Mouse (Mus musculus) midbrain, embryonic 16.5 days (tissue): ENCODE measurements at regions not wholly inside any gene's neighbourhood (a gene's known extent, or its start where the extent isn't known, plus 50 kb on each side); places are given as distances from the start of the nearest gene placed in this dataset.

ENCODE experiments used
- ATAC-seq: fragments of 200-750 bp; cut with Nextera tagmentation; 2 replicates; pipeline ENCODE4 v1.8.0; 2017; ENCODE audit warnings: moderate TSS enrichment
- H3K27ac ChIP-seq: fragments of 300-500 bp; sonication (generic); 2 replicates; pipeline ENCODE4 v1.5.1; 2014; ENCODE audit warnings: mild to moderate bottlenecking, low read length, mixed read lengths
- H3K27me3 ChIP-seq: fragments of 300-500 bp; sonication (generic); 2 replicates; pipeline ENCODE4 v1.6.1; 2014; ENCODE audit warnings: low read depth, low read length, mixed read lengths; ENCODE audit not compliant: control insufficient read depth, insufficient read depth
- H3K36me3 ChIP-seq: fragments of 300-500 bp; sonication (generic); 2 replicates; pipeline ENCODE4 v1.6.1; 2014; ENCODE audit warnings: mild to moderate bottlenecking, low read length, moderate library complexity, mixed read lengths; ENCODE audit not compliant: control insufficient read depth, insufficient read depth
- H3K4me1 ChIP-seq: fragments of 300-500 bp; sonication (generic); 2 replicates; pipeline ENCODE4 v1.6.1; 2014; ENCODE audit warnings: mild to moderate bottlenecking, low read length, mixed read lengths; ENCODE audit not compliant: control insufficient read depth, insufficient read depth
- H3K4me2 ChIP-seq: fragments of 300-500 bp; sonication (generic); 2 replicates; pipeline ENCODE4 v1.6.1; 2014; ENCODE audit warnings: mild to moderate bottlenecking, low read length, mixed read lengths
- H3K4me3 ChIP-seq: fragments of 300-500 bp; sonication (generic); 2 replicates; pipeline ENCODE4 v1.5.1; 2014; ENCODE audit warnings: low read depth, mild to moderate bottlenecking, low read length, moderate library complexity, mixed read lengths
- H3K9ac ChIP-seq: fragments of 300-500 bp; sonication (generic); 2 replicates; pipeline ENCODE4 v1.6.1; 2014; ENCODE audit warnings: low read depth, low read length, mixed read lengths
- H3K9me3 ChIP-seq: fragments of 300-500 bp; sonication (generic); replicated peaks from 2 replicates; pipeline ENCODE4 v1.6.1; 2014; ENCODE audit warnings: mild to moderate bottlenecking, low read length, mixed read lengths; ENCODE audit not compliant: control insufficient read depth, poor library complexity, severe bottlenecking
- WGBS: fragments of 180-500 bp; shearing (Covaris S2); extraction: QIAGEN DNeasy Blood & Tissue Kit; methylation state at CpG from one replicate; pipeline ENCODE4 v1.1.7; 2014; 5-methylcytosine and 5-hydroxymethylcytosine counted together

DNA sequence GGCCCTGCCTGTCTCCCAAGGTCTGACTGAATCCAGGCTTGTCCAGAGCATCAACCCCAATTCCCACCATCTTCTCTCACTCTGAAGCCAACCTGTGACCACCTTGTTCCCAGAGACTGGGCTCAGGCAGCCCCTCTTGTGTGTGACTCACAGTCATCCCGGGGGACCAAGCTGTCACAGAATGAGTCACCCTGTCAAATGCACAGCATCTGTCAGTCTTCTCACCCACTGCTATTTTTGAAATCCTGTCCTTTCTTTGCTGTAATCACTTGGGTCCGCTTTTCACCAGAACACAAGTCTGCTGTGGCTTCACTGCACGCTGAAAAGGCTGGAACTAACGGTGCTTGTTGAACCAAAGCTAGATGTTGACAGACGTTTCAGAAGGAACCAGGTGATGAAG, 63.3 kb upstream of the Lrpap1 start:
- Histone ChIP-seq H3K27ac (no peak overlapping the region), H3K9ac (no peak overlapping the region), H3K36me3 (no peaks in the 10 kb centered on the region), H3K4me1 (no peaks in the 10 kb centered on the region), H3K4me2 (no peak overlapping the region), H3K4me3 (no peak overlapping the region), H3K27me3 (no peaks in the 10 kb centered on the region), H3K9me3 (no peaks in the 10 kb centered on the region)
- ATAC-seq = no peak
- WGBS = 80% methylated on average over 5 of the region's 5 CpGs

DNA sequence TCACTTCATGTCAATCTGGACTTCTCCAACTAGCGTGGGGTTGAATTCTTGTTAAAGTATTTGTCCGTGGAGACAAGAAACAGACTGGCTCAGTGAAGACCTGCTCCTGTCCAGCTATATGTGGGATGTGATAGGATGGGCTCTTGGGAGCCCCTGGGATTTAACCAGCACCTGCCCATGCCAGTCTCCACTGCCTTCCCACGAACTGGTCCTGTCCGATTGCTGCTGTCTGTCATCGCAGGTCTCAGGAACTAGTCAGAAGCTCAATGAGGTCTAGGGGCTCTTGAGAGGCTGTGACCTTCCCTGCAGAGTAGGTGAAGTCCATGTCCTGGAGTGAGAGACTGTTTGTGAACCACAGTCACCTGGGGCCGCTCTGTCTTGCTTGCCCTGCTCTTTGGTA, 62.8 kb upstream of the Lrpap1 start:
- no peak overlapping the region for H3K4me2 ChIP-seq
- 90% methylated on average over 6 of the region's 6 CpGs for WGBS
- no peaks in the 10 kb centered on the region for H3K9me3 ChIP-seq
- no peak overlapping the region for H3K4me3 ChIP-seq
- ATAC-seq = no peak
- no peaks in the 10 kb centered on the region for H3K27me3 ChIP-seq
- no peaks in the 10 kb centered on the region for H3K4me1 ChIP-seq
- H3K27ac ChIP-seq = no peak overlapping the region
- H3K36me3 ChIP-seq = no peaks in the 10 kb centered on the region
- no peak overlapping the region for H3K9ac ChIP-seq

DNA sequence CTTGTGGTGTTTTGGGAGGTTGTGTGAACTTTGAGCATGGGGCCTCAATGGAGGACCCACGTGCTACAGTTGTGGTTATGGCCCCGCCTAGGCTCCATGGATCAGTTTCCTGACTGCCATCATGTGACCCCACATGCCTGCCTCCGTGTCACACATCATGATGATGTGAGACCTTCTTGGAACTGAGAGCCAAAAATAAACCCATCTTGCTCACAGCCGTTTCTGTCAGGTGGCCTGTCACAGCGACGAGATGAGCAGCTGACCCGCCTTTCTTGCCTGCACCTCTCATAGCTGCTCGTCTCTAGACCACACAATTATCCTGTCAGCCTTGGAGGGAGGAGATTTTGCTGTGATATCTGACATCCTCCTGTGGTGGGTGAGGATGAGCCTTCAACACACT, 60.4 kb upstream of the Lrpap1 start:
- Histone ChIP-seq H3K9me3 (no peaks in the 10 kb centered on the region), H3K27me3 (no peaks in the 10 kb centered on the region), H3K4me2 (no peak overlapping the region), H3K36me3 (no peaks in the 10 kb centered on the region), H3K4me3 (no peak overlapping the region), H3K27ac (no peak overlapping the region), H3K4me1 (no peaks in the 10 kb centered on the region), H3K9ac (no peak overlapping the region)
- ATAC-seq = no peak
- WGBS = 78% methylated on average over 8 of the region's 8 CpGs

DNA sequence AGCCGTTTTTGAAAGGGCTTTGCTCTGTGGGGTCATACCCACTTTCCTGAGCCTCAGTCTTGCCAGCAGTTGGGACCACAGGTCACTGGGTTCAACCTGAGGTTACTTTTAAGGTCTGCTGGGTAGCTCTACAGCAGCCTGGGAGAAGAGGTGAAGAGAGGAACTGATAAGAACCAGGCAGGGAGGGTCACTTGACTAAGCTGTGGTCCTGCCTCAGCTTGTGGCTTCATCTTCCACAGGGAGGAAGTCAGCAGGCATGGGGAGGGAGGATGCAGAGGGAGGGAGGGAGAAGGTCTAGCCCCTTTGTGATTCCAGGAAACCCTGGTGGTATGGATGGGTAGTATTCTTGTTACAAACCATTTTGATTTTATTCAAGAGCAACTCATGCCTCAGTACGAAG, 59.9 kb upstream of the Lrpap1 start:
- H3K4me3 ChIP-seq = no peak overlapping the region
- no peak overlapping the region for H3K27ac ChIP-seq
- H3K9me3 ChIP-seq = no peaks in the 10 kb centered on the region
- WGBS = 77% methylated on average over 2 of the region's 2 CpGs
- no peaks in the 10 kb centered on the region for H3K27me3 ChIP-seq
- no peak for ATAC-seq
- no peak overlapping the region for H3K9ac ChIP-seq
- no peaks in the 10 kb centered on the region for H3K36me3 ChIP-seq
- no peak overlapping the region for H3K4me2 ChIP-seq
- H3K4me1 ChIP-seq = no peaks in the 10 kb centered on the region

DNA sequence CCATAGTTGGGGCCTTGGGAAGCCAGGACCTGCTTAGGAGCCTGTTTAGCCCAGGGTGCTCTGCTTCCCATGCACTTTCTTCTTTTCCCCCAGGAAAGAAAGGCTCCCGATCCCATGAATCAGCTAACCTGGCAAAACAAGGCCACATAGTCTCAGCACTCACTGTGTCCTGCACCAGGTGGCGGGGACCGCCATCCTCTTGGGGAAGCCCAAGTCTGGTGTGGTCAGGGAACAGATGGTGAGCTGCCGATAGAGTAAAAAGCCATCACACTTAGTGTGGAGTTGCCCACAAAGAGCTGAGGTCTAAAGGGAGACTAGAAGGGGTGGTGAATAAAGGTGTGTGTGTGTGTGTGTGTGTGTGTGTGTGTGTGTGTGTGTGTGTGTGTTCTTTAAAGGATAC, 57.0 kb upstream of the Lrpap1 start:
- 88% methylated on average over 4 of the region's 4 CpGs for WGBS
- no peaks in the 10 kb centered on the region for H3K27me3 ChIP-seq
- no peak overlapping the region for H3K9ac ChIP-seq
- H3K4me1 ChIP-seq = no peaks in the 10 kb centered on the region
- no peak overlapping the region for H3K27ac ChIP-seq
- no peak overlapping the region for H3K4me3 ChIP-seq
- H3K9me3 ChIP-seq = no peaks in the 10 kb centered on the region
- no peak for ATAC-seq
- no peaks in the 10 kb centered on the region for H3K36me3 ChIP-seq
- H3K4me2 ChIP-seq = no peak overlapping the region

DNA sequence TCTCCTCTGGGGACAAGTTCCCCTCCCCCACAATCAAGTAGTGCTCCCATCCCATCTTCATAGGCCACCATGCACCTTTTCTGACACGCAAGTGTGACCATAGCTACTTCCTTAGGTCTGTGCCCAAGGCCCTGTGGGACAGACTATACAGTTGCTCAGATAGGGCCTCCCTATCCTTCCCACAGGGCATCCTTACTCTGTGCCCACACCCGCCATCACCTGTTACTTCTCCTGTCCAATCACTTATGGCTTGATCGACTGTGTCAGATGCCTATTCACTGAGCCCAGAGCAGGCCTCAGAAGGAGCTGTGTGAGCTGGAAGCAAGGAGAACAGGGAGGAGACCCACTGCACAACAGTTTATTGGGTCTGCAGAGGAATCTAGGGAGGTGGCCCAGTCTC, 56.6 kb upstream of the Lrpap1 start:
- Histone ChIP-seq H3K9ac (no peak overlapping the region), H3K36me3 (no peaks in the 10 kb centered on the region), H3K9me3 (no peaks in the 10 kb centered on the region), H3K27me3 (no peaks in the 10 kb centered on the region), H3K4me2 (no peak overlapping the region), H3K4me3 (no peak overlapping the region), H3K4me1 (no peaks in the 10 kb centered on the region), H3K27ac (no peak overlapping the region)
- no peak for ATAC-seq
- WGBS = 88% methylated on average over 3 of the region's 3 CpGs

DNA sequence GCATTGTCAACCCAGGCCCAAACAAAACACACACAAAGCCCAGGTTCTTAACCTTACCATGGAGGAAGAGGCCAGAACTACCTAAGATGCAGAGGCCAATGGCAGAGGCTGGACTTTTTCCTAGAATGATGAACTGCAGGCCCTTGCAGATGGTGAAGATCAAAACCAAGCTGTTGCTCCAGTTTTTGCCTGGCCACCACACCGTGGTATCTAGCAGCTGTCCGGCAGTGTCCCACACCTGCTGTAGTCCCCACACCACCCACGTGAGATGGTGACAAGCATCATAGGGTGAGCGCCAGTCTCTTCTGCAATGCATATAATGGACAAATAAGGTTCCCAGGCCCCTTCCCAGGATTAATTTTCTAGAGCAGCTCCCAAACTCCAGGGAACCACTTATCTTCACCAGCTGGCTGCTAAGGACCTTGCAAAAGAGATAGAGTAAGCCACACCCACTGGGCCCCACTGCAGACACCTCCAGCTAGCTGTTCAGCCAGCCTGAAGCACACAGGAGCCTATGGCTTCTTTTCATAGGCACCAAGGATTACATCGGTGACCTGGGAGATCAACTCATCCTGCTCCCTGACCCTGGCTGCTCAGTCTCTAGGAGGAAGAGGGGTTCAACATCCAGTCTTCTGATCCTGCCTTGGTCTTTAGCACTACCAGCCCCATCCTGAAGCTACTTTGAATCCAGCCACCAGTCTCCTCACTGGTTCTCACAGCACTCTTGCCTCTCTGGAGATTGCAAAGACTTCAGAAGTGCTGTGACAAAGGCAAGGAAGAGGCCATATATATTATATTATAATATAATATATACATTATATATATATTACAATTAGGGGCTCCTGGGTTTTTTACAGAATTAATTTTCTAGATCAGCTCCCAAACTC, 55.6 kb upstream of the Lrpap1 start:
- Histone ChIP-seq H3K4me2 (no peak overlapping the region), H3K9ac (no peak overlapping the region), H3K4me3 (no peak overlapping the region), H3K27ac (no peak overlapping the region), H3K9me3 (no peaks in the 10 kb centered on the region), H3K4me1 (no peaks in the 10 kb centered on the region), H3K27me3 (no peaks in the 10 kb centered on the region), H3K36me3 (no peaks in the 10 kb centered on the region)
- ATAC-seq = no peak
- WGBS = 74% methylated on average over 5 of the region's 5 CpGs

DNA sequence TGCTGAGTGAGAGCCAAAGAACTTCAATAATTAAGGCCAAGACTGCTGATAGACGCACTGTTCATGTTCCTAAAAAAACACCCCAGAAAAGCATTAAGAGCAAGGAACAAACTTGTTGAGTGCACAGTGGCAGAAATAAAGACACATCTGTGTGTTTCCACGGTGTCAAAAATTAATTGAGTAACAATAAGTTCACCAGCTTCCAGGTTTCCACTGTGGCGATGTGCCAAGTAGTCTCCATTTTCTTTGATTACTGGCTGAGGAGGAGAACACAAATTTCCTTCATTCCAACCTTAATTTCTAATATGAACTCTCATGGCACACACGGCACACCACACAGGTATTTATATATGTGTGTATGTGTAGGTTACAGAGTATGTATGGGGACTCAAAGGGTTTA, 54.3 kb upstream of the Lrpap1 start:
- Histone ChIP-seq H3K27ac (no peak overlapping the region), H3K4me2 (no peak overlapping the region), H3K9ac (no peak overlapping the region), H3K4me3 (no peak overlapping the region), H3K4me1 (no peaks in the 10 kb centered on the region), H3K9me3 (no peaks in the 10 kb centered on the region), H3K36me3 (no peaks in the 10 kb centered on the region), H3K27me3 (no peaks in the 10 kb centered on the region)
- ATAC-seq = no peak
- 83% methylated on average over 4 of the region's 4 CpGs for WGBS

DNA sequence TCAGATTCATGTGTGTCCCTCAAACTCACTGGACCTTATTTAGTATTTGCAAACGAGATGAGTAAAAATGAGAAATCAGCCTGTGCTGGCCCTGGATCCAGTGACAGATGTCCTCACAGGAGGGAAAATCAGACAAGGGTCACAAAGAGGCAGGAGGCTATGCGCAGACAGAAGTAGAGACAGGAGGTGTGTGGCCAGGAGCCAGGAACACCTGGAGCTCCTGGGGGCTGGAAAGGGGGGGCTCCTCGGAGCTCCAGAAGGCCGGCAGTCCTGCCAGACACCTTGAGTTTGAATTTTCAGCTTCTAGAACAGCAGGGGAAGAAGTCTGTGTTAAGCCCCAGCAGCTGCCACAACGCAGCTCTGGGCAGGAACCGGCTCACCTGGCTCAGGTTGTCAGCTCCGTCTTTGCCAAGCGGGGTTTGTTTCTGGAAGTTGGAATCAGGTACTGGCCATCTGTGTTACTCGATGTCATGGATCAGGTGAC, 53.7 kb upstream of the Lrpap1 start:
- no peaks in the 10 kb centered on the region for H3K4me1 ChIP-seq
- H3K9ac ChIP-seq = no peak overlapping the region
- no peaks in the 10 kb centered on the region for H3K36me3 ChIP-seq
- 62% methylated on average over 9 of the region's 9 CpGs for WGBS
- H3K27me3 ChIP-seq = no peaks in the 10 kb centered on the region
- no peaks in the 10 kb centered on the region for H3K9me3 ChIP-seq
- H3K4me3 ChIP-seq = no peak overlapping the region
- H3K4me2 ChIP-seq = no peak overlapping the region
- no peak for ATAC-seq
- H3K27ac ChIP-seq = no peak overlapping the region
